Mouse (Mus musculus) layer of hippocampus, adult 2 months (tissue): Measurements from ENCODE around the gene Fmo9. TPM values are rescaled to one million over a fixed set of nuclear protein-coding genes. Genes with fewer than 3 reads are reported as not detected.

Experiments
- DNase-seq, 2 experiments: peaks; one replicate each; pipeline ENCODE4 v3.0.0; 2022; ENCODE audit warnings: low spot score in 2 of 2
- H3K27ac ChIP-seq: fragments of 200-600 bp; 2 replicates; pipeline ENCODE4 v1.8.1; 2022
- H3K4me3 ChIP-seq: fragments of 200-600 bp; 2 replicates; pipeline ENCODE4 v1.8.1; 2022; ENCODE audit warnings: mild to moderate bottlenecking
- CTCF ChIP-seq: fragments of 200-600 bp; conservative IDR thresholded peaks from 2 replicates; pipeline ENCODE4 v1.8.1; 2022; ENCODE audit warnings: antibody characterized with exemption, mild to moderate bottlenecking, moderate library complexity
- long read RNA-seq, 2 experiments: library from polyadenylated mRNA; stranded (forward); transcript quantifications; one replicate each; pipeline ENCODE4 v2.0.0; 2021; ENCODE audit warnings: borderline mapping rate in 2 of 2
- microRNA-seq, 2 experiments: library from miRNA; unstranded; fragments of <30 nt; microRNA quantifications; one replicate each; pipeline ENCODE4 v1.2.0; 2021
- total RNA-seq, 2 experiments: library from RNA; stranded (reverse); gene quantifications; 2 replicates each; pipeline ENCODE4 v1.2.3; 2021

The Fmo9 gene
- total RNA-seq: not detected
- long read RNA-seq, experiment 1: 0 reads
- long read RNA-seq, experiment 2: 0 reads

DNA sequence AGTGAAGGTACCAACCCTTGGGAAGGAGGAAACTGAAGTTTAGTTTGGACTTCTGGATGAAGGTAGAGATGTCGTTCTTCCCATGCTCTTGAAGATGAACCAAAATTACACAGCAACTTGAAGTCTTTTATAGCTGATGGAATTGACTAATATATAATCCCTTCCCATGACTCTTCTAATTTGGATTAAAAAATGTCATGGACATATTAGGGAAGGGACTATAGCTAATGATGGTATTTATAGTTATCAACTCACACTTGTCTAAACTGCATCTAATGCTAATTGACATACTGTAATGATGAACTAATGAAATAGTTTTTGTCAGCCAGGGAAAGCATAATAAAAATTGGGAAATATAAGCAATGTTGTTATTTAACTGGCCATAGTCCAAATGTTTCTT is at the start of gene Fmo9:
Gene Fmo9, minus strand, starts transcription at position 101 of the 400 bp plus-strand sequence.
- H3K27ac ChIP-seq: no peak within 1 kb of the TSS
- H3K4me3 ChIP-seq: no peak within 1 kb of the TSS
- TF ChIP-seq CTCF: no peak
- no peak for DNase-seq

DNA sequence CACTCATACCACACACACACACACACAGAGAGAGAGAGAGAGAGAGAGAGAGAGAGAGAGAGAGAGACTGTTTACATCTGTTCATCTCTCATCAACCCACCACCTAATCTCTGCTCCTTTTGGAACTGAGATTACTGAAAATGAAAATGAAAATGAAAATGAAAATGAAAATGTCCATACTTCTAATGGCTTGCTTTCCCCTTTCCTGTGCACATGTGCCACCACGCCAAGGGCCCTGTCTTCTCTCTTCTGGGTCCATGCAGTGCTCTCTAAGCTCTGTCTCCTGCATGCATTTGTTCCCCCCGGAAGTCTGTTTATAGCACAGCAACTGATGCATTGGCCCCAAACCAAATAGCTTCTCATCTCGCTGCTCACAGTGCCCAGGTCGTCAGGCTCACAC is 49.2 kb upstream of the Fmo9 start:
- Histone ChIP-seq H3K27ac (no peak overlapping the region), H3K4me3 (no peak overlapping the region)
- no peak for TF ChIP-seq CTCF
- DNase-seq: no peak

- no peak for DNase-seq
- Histone ChIP-seq H3K4me3 (no peak overlapping the region), H3K27ac (no peak overlapping the region)
- no peak for TF ChIP-seq CTCF
Observed at GRCm38 (mm10) chr1:166730215-166730614, 48.6 kb upstream of the Fmo9 start.

GRCm38 (mm10) chr1:166710861-166711260 is 29.2 kb upstream of the Fmo9 start:
- DNase-seq: no peak
- Histone ChIP-seq H3K27ac (no peak overlapping the region), H3K4me3 (no peak overlapping the region)
- no peak for TF ChIP-seq CTCF

DNA sequence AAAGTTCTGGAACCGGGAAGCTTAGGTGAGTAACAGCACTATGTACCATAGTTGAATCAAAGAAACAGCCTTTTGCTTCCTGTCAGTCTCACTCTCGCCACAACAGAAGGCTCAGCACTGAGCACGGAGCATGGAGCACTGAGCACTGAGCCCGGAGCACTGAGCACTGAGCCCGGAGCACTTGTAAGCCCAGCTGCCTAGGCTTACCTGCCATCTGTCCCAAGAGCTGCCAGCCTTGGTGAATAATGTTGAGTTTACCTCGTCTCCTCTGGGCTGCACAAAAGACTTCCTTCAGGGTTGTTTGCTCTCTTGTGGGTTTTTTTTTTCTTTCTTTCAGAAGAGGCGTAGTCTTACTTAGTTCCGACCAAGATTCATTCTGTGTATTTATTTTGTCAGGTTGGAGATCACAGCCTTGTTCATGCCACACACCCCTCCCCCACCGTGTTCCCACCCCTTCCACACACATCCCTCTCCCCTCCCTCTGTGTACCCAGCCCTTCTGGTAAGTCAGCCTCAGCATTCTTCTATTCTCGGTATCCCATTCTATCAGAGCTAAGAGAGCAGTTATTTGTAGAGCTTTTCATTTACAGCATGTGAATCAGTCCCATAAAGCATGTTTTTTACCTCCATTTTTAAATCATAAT is 20.7 kb upstream of the Fmo9 start:
- DNase-seq: no peak
- no peak overlapping the region for H3K27ac ChIP-seq
- no peak overlapping the region for H3K4me3 ChIP-seq
- TF ChIP-seq CTCF: no peak

DNA sequence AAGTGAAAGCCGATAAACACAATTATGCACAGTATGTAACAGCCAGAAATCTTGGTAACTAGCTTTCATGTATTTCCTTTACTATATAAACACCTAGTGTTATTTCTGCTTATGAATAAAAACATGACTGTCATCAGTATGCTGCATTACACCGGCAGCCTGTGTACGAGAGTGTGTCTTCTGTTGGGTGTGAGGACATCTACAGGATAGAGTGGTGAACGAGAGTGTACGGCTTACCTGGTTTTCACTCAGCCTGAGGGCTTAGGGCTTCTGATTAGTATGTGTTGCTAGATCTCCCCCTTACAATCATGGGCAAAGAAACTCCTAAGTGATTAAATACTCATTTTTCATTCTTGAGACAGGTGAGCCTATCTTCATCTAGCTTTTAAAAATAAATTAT is 12.4 kb downstream of the Fmo9 start:
- DNase-seq: no peak
- H3K4me3 ChIP-seq: no peak overlapping the region
- TF ChIP-seq CTCF: no peak
- no peak overlapping the region for H3K27ac ChIP-seq

DNA sequence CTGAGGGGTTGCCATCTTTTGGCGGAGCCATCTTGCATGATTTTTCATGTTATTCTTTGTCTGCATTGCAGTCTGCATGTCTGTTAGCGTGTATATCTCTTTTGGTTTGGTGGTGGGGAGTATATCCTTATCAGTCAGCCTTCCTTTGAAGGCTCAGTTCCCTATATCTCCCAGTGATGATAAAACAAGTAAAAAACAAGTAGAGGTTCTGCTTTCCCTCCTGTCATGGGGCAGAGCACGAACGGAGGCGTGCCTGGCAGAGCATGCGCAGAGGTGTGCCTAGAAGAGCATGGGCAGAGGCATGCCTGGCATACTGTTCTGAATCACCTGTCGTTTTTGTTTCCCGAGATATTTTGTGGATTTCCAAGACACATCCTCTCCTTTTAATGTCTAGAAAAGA is 20.8 kb downstream of the Fmo9 start:
- Histone ChIP-seq H3K27ac (no peak overlapping the region), H3K4me3 (no peak overlapping the region)
- DNase-seq: no peak
- TF ChIP-seq CTCF: no peak

DNA sequence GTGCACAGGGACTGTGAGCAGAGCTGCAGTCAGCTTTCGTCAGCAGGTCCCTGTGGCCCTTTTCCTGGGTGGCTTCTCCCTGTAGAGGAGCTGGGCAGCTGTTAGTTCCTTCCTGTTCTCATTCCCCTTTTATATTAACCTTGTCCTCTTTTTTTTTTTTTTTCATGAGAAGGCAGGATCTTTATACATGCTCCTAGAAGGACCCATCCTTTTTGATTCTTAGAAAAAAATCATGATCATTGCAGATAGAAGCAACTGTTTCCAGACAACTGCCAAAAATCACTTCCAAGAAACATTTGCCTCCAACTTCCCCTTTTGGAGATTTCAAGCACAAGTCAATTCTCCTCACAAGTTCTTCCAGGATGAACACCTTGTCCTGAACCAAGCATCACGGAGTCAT is 34.1 kb downstream of the Fmo9 start, which contains the start of gene Gm4847:
Gene Gm4847, minus strand, starts transcription at position 101 of the 400 bp plus-strand sequence.
- H3K27ac ChIP-seq: no peak within 1 kb of the TSS
- TF ChIP-seq CTCF: no peak
- no peak for DNase-seq
- H3K4me3 ChIP-seq: no peak within 1 kb of the TSS

Small RNA genes within 50 kb of the gene (microRNA-seq; reads per million reads assigned to microRNA genes)
- gene Gm22992: 0 reads per million in 2 experiments

Other genes with a start within 250 kb of the Fmo9 start
- gene Gm4846, start 184.3 kb downstream of the Fmo9 start, total RNA-seq: not detected
- not detected for gene Gm4847, start 34.2 kb downstream of the Fmo9 start, total RNA-seq